Mouse (Mus musculus) lung, postnatal 0 days (tissue): Measurements from ENCODE around the gene Socs3. TPM values are rescaled to one million over a fixed set of nuclear protein-coding genes. Genes with fewer than 3 reads are reported as not detected.

Source experiments
- ATAC-seq: fragments of 200-750 bp; cut with Nextera tagmentation; 2 replicates; pipeline ENCODE4 v1.8.0; 2017; ENCODE audit warnings: moderate library complexity
- DNase-seq: peaks from one replicate; pipeline ENCODE4 v3.0.0-alpha.2; 2016; ENCODE audit warnings: low spot score
- H3K27ac ChIP-seq: fragments of 300-500 bp; sonication (generic); 2 replicates; pipeline ENCODE4 v1.5.1; 2014; ENCODE audit warnings: antibody characterized with exemption, mild to moderate bottlenecking, low read length, mixed read lengths
- H3K27me3 ChIP-seq: fragments of 300-500 bp; sonication (generic); replicated peaks from 2 replicates; pipeline ENCODE4 v1.6.1; 2014; ENCODE audit warnings: low read length, mixed read lengths; ENCODE audit not compliant: insufficient read depth
- H3K36me3 ChIP-seq: fragments of 300-500 bp; sonication (generic); 2 replicates; pipeline ENCODE4 v1.6.1; 2014; ENCODE audit warnings: low read length, mixed read lengths; ENCODE audit not compliant: insufficient read depth
- H3K4me1 ChIP-seq: fragments of 300-500 bp; sonication (generic); 2 replicates; pipeline ENCODE4 v1.6.1; 2014; ENCODE audit warnings: antibody characterized with exemption, low read depth, low read length, mixed read lengths; ENCODE audit not compliant: insufficient read depth
- H3K4me2 ChIP-seq: fragments of 300-500 bp; sonication (generic); replicated peaks from 2 replicates; pipeline ENCODE4 v1.6.1; 2014; ENCODE audit warnings: low read depth, mild to moderate bottlenecking, low read length, moderate library complexity, mixed read lengths
- H3K4me3 ChIP-seq: fragments of 300-500 bp; sonication (generic); 2 replicates; pipeline ENCODE4 v1.5.1; 2014; ENCODE audit warnings: low read depth, low read length
- H3K9ac ChIP-seq: fragments of 300-500 bp; sonication (generic); replicated peaks from 2 replicates; pipeline ENCODE4 v1.6.1; 2014; ENCODE audit warnings: low read depth, mild to moderate bottlenecking
- H3K9me3 ChIP-seq: fragments of 300-500 bp; sonication (generic); 2 replicates; pipeline ENCODE4 v1.6.1; 2016; ENCODE audit warnings: low read length, mixed read lengths
- CTCF ChIP-seq: IDR thresholded peaks from 2 replicates; pipeline ENCODE4 v1.5.1; 2016; ENCODE audit warnings: antibody characterized with exemption, mild to moderate bottlenecking
- EP300 ChIP-seq: IDR thresholded peaks from 2 replicates; pipeline ENCODE4 v1.6.1; 2016; ENCODE audit warnings: antibody characterized with exemption, mild to moderate bottlenecking, control low read depth
- WGBS: fragments of 180-500 bp; shearing (Covaris S2); extraction: QIAGEN DNeasy Blood & Tissue Kit; methylation state at CpG from one replicate; pipeline ENCODE4 v1.1.7; 2014; 5-methylcytosine and 5-hydroxymethylcytosine counted together
- polyA plus RNA-seq: library from polyadenylated mRNA; unstranded; fragments of >200 nt; fragmentation: Nextera tagmentation; extraction: Ambion mirVana; gene quantifications from 2 replicates; pipeline ENCODE4 v1.2.1, GENCODE M21; 2015

Gene Socs3
- polyA plus RNA-seq, 1 experiment from 2014 or later, result 27.5 TPM

GRCm38 (mm10) chr11:117997085-117997484 is 27.2 kb upstream of the Socs3 start:
- no peak overlapping the region for H3K4me3 ChIP-seq
- H3K9me3 ChIP-seq, result no peaks in the 10 kb centered on the region
- no peak overlapping the region for H3K27ac ChIP-seq
- no peak for TF ChIP-seq CTCF
- no peak for TF ChIP-seq EP300
- H3K36me3 ChIP-seq, result peaks cover 14% of the 10 kb centered on the region; the same call in 1 of the 2 replicates
- H3K4me2 ChIP-seq, result no peak overlapping the region
- ATAC-seq (no peak), DNase-seq (no peak)
- no peak overlapping the region for H3K9ac ChIP-seq
- 83% methylated on average over 2 of the region's 2 CpGs for WGBS
- H3K27me3 ChIP-seq, result no peaks in the 10 kb centered on the region
- H3K4me1 ChIP-seq, result peaks cover 41% of the 10 kb centered on the region

DNA sequence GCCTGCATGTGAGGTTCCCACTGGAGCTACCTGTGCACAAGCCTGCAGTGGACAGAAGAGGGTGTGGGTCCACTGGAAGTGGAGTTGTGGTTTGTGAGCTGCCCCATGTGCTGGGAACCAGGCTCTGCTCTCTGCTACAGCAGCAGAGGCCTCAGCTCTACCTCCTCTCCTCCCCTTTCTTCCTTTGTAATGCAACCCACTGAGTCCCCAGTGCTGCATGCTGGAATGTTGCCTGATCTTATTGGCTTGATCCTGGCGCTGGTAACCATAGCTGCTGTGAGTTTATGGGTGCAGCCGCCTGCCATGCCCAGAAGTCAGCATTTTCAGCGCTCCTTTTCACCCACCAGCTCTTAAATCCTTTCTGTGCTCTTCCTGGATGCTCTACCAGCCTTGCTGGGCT is 26.2 kb upstream of the Socs3 start:
- TF ChIP-seq EP300 (no peak), CTCF (no peak)
- no peak overlapping the region for H3K9ac ChIP-seq
- H3K9me3 ChIP-seq, result no peaks in the 10 kb centered on the region
- WGBS, result 76% methylated on average over 3 of the region's 3 CpGs
- H3K36me3 ChIP-seq, result peaks cover 4% of the 10 kb centered on the region; the same call in 1 of the 2 replicates
- H3K27ac ChIP-seq, result 0 out of 2 replicates have a peak overlapping the region, but pooled peaks have one; percentile 14
- DNase-seq, result no peak
- H3K4me2 ChIP-seq, result no peak overlapping the region
- ATAC-seq, result no peak
- H3K4me1 ChIP-seq, result peaks cover 44% of the 10 kb centered on the region
- H3K27me3 ChIP-seq, result no peaks in the 10 kb centered on the region
- H3K4me3 ChIP-seq, result no peak overlapping the region

DNA sequence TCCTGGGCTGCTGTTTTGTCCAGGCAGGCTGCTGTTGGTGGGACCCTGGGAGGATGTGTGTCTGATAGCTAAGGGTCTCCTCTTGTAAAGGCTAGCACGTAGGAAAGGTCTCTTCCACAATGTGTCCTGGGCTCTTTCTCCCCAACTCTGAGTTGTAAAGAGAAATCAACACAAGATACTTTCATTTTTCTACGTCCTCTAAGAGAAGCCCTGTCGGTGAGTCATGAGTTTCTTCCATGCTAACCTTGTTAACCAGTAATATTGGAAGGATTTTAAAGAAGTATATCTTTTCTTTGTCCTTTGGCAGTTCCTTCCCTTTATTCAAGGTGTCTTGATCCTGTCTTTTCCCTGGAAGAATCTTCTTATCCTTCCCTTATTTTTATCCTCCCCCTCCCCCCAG is 25.8 kb upstream of the Socs3 start:
- Histone ChIP-seq H3K9me3 (no peaks in the 10 kb centered on the region), H3K4me3 (no peak overlapping the region), H3K27me3 (no peaks in the 10 kb centered on the region), H3K36me3 (peaks cover under 1% of the 10 kb centered on the region; the same call in 1 of the 2 replicates), H3K9ac (no peak overlapping the region), H3K27ac (peak overlapping the region; percentile 79; the same call in 1 of the 2 replicates), H3K4me1 (peaks cover 48% of the 10 kb centered on the region), H3K4me2 (no peak overlapping the region)
- ATAC-seq (no peak), DNase-seq (no peak)
- 54% methylated on average over 3 of the region's 3 CpGs for WGBS
- TF ChIP-seq EP300 (no peak), CTCF (no peak)

DNA sequence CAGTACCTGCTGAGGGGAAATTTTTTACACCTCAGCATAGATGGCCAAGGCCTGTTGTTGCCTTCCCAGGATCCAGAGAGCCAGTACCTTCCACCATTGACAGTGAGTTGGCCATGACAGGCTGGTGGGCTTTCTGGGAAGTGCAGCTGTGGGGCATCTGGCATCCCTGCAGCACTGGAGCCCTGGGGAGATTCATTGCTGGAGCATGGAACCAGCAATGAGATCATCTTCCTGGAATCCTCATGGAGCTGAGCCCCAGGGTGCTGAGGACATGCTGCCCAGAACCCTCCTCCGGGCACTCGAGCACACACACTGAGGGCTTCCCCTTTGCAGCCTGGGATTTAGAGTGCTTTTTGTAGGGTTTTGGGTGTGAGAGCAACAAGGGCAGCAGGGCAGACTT is 25.4 kb upstream of the Socs3 start:
- no peak for DNase-seq
- no peak overlapping the region for H3K4me3 ChIP-seq
- H3K27me3 ChIP-seq, result no peaks in the 10 kb centered on the region
- no peak overlapping the region for H3K9ac ChIP-seq
- H3K4me1 ChIP-seq, result peaks cover 50% of the 10 kb centered on the region
- WGBS, result 42% methylated on average over 2 of the region's 2 CpGs
- no peak overlapping the region for H3K4me2 ChIP-seq
- no peaks in the 10 kb centered on the region for H3K9me3 ChIP-seq
- TF ChIP-seq CTCF (no peak), EP300 (no peak)
- peak overlapping the region; percentile 79; the same call in 1 of the 2 replicates for H3K27ac ChIP-seq
- H3K36me3 ChIP-seq, result no peaks in the 10 kb centered on the region
- ATAC-seq, result no peak

GRCm38 (mm10) chr11:117994250-117995057 is 24.6 kb upstream of the Socs3 start:
- 30% methylated on average over 9 of the region's 9 CpGs for WGBS
- no peak for TF ChIP-seq CTCF
- TF ChIP-seq EP300, result no peak
- no peak for DNase-seq
- Histone ChIP-seq H3K27me3 (no peaks in the 10 kb centered on the region), H3K9ac (no peak overlapping the region; the same call in 1 of the 2 replicates), H3K36me3 (no peaks in the 10 kb centered on the region), H3K27ac (peak overlapping the region; percentile 79), H3K4me2 (peak overlapping the region; percentile 6; the same call in 1 of the 2 replicates), H3K4me1 (peaks cover 55% of the 10 kb centered on the region), H3K4me3 (no peak overlapping the region), H3K9me3 (no peaks in the 10 kb centered on the region)
- 0 out of 2 replicates have a peak, but pooled peaks have one; percentile 7 for ATAC-seq

- no peak overlapping the region; the same call in 1 of the 2 replicates for H3K9ac ChIP-seq
- peak overlapping the region; percentile 79 for H3K27ac ChIP-seq
- no peak overlapping the region for H3K4me3 ChIP-seq
- no peak for TF ChIP-seq CTCF
- TF ChIP-seq EP300, result no peak
- WGBS, result 54% methylated on average over 14 of the region's 14 CpGs
- H3K4me2 ChIP-seq, result 0 out of 2 replicates have a peak overlapping the region, but pooled peaks have one; percentile 6
- DNase-seq, result no peak
- ATAC-seq, result no peak
- H3K27me3 ChIP-seq, result no peaks in the 10 kb centered on the region
- H3K9me3 ChIP-seq, result no peaks in the 10 kb centered on the region
- no peaks in the 10 kb centered on the region for H3K36me3 ChIP-seq
- H3K4me1 ChIP-seq, result peaks cover 55% of the 10 kb centered on the region
These were observed 23.6 kb upstream of the Socs3 start for GRCm38 (mm10) chr11:117993190-117994175.
